Mouse (Mus musculus): ENCODE measurements at regions not wholly inside any gene's neighbourhood (a gene's known extent, or its start where the extent isn't known, plus 50 kb on each side); places are given as distances from the start of the nearest gene placed in this dataset.
A peak's percentile ranks its signal among the peaks of the same experiment; 100 is the strongest.

DNA sequence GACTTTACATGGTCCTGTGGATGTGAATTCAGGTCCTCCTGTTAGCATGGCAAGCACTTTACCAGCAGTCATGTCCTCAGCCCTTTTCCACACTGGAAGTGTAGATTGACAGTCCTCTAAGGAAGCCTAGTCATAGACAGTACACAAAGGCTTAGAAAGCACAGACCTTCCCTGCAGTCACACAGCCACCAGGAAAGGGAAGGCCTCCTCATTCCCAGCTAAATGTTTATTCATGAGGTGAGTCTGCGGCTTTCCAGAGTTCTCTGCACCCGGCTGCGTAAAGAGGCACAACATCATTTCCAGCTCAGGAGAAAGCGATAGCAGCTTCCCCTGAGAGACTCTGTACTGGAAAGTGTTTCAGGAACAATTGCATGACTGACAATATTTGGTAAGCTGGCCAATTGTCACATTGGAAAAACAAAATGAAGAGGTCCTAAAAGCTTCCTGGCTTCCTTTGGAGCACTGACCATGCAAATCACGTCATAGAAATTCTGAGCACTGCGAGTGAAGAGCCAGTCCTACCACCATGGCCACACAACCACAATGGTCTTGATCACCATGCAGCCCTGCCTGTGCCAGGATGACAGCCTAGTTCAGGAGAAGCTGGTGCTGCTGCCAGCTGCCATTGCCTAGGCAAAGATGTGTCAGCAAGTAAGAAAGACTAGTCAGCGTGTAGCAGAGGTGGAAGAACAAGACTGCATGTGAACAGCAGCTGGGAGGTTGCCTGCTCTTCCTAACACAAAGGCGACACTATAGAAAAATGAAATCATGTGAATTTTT, 252.2 kb upstream of the Tbl1xr1 start:
- peak; percentile 4 for DNase-seq

DNA sequence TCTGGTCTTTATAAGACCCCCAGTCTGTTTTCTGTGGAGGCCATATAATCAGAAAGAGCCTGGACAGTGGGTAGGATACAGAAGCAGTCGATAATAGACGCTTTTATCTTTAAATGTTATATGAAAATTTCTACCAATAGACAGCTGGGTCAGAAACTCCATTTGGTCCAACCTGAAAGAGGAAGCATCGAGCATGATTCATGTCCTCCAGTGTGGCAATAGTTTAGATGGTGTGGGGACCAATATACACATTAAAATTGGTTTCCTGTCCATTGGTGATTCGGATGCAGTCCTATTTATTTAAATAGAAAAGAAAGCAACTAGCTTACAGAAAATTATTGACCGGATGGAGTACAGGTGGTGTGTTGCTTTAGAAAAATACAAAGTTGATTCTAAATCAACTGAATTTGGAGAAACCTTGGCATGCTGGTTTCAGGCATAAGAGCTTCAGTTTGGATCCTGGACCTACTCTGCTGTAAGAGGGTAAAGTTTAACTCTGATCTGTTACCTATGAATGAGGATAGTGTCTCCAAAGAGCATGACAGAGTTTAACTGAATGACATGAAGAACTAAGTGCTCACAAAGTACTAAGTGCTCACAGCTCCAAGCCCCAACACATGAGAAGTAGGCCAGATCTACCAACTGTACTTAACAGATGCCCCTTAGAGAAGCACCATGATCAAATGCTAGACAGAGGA, 251.4 kb upstream of the Tbl1xr1 start:
- DNase-seq = no peak

DNA sequence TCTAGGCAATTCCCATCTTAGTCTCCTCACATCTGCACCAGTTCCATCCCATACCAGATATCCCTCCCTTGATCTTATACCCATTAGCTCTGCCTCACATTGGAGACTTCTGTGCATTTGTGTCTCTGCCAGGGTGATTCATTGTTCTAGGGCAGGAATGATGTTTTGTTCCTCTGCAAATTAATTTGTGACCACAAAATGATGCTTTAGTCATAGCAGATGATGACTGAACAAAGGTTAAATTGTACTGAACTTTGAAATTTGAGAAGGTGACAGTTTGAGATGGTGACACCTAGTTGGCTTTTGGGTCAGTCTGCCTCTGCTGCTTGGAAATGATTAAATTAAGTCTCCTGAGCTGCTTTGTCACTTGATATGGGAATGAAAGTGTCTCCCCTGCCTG, 248.8 kb upstream of the Tbl1xr1 start:
- no peak for DNase-seq

DNA sequence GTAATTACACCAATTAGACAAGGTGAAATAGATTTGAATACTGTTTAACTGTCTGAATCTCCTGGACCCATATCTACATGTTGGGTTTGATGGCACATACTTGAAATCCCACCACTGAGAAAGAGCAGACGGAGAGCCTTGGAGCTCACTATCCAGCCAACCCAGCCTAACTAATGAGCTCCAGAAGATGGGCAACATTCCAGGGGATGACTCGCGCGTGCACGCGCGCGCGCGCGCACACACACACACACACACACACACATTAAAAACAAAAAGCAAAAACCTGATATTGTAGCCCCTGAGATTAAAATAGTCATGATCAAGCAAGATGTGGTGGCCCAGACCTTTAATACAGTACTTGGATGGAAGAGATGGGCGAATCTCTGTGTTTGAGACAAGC, 243.3 kb upstream of the Tbl1xr1 start:
- DNase-seq = no peak

DNA sequence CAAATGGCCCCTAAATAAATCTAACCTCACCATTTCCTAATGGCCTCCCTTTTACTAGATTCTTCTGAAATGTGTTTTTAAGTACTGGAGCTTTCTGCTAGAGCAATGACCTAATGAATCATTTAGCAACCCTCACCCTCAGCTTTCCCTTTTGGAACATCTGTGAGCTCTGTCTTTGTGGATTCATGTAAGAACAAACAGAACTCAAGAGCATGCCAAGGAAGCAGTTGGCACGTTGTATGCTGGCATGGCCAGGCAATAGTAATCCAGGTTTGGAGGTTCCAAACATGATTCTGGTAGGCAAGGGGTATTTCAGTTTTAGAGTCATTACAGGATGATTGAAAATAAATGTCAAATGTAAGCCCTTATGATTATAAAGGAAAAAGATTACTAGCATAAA, 240.9 kb upstream of the Tbl1xr1 start:
- DNase-seq = no peak

DNA sequence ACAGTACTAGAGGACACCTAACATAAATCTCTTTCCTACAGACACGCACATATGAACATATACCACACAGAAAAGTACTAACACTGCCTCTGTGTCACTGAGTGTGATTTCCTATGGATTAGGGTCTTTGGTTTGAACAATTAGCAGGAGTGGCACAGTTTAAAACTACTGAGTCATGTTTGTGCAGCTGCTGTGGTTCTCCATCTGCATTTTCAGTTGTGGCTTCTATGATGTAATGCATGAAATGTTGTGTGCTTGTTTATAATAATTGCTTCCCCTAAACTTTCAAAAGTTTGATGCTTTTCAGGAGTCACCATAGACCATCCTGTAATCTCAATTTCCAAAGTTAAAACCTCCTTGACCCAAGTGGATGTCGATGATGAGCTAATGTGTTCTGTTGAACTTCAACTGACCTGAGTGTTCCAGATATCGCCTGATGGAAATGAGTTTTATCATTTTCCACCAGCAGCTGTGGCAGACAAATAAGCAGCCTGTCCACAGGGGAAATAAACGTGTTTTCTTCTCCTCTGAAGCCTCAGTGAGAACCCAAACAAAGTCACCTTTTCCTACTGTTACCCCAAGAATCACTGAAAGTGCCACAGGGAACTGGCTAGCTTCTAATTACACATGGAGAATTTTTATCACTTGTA, 239.0 kb upstream of the Tbl1xr1 start:
- DNase-seq = no peak

DNA sequence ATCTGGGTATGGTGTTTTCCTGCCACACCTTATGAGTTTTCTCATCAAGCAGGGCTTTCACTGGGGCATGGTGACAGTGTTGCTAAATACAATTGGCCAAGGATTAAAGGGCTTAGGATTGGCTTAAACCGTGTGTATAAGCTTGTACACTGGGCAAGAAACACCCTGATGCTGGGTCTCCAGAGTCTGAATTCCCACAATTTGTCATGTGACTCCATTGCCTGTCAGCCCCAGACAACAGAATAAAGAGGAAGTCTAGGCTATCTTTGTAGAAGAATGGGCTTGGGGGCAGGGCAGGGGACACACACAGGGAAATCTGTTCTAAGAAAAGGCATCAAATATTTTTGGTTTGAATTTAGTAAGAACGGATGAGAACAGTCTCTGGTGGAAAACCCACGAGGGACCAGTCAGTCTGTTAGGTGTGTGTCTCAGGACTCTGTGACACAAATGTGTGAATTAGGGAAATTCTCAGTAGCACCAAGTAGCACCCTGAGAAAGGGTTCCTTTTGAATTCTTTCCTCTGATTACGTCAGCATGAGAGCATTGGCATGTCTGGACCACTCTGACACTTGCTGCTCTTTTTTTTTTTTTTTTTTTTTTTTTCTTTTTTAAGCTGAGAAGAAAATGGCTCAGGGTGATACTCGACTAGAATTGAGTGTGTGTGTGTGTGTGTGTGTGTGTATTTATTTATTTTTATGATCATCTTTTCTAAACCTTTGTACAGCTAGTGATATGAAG, 235.5 kb upstream of the Tbl1xr1 start:
- DNase-seq = no peak

DNA sequence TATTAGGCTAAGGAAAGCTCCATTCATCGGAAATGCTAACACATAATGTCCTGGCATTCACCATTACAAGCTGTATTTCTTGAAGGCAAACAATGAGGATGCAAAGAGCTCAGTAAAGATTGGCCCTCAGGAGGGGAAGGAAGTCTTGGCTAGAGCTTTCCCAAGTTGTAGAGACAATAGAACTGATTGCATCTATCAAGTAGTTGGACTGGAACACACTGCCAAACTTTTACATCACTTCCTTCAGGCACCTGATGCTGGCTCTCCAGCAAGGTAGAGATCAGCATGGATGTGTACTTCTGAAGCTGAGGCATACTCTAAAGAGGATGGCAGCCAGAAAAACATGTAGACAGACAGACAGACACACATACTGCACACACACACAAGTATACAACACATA, 234.9 kb upstream of the Tbl1xr1 start:
- DNase-seq = no peak

DNA sequence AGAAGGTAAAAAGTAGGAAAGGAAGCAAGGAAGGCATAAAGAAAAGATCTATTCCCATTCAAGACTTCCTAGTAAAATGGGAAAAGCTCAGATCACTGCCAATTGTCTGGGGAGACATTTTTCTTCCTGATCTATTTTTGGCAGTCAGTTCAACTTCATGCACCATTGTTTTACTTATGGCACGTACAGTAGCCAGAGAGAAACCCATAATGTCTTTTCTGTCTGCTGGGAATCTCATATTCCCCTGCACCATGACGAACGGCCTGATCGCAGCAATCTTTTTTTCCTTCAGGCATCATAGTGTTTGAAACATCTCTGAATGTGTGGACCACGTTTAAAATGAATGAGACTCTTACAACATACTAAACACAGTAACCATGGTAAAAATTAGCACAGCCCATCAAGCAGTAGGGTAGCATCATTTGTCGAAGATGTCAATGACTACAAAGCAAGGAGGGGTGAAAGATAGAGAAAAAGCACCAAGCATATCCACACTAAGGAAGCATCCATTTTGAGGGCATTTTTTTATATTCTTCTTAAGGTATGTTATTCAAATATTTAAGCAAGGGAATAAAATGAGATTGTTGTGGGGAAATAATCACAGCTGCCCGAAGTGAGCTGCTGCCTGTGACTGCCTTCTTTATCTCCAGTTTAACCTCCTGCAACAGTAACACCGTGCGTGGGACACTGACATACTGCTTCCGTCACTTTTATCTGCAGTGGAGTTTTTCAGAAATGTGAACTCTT, 233.7 kb upstream of the Tbl1xr1 start:
- DNase-seq = no peak

DNA sequence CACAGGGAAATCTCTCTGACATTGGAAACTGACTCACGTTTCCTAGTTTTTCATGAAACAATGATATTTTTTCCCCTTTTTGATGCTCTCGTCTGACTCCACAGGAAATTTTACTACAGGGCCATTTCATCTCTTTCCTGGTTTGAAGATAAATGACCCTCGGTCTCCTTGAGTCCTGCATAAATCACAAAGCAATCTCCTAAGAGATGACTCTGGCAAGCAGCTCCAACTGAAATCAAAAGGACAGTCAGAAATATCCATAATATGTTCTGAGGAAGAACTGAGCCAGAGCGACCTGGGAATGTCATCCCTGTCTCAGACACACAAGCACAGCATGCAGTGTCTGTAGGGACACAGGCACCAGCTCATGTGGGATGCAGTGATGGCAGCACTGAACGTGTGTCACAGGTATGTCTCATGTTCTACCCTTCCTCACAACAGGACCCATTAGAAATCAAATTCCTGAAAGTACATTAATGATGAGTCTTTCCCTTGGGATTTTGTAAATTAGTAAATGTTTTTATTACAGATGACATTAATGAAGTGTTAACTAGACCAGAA, 233.1 kb upstream of the Tbl1xr1 start:
- DNase-seq = no peak

DNA sequence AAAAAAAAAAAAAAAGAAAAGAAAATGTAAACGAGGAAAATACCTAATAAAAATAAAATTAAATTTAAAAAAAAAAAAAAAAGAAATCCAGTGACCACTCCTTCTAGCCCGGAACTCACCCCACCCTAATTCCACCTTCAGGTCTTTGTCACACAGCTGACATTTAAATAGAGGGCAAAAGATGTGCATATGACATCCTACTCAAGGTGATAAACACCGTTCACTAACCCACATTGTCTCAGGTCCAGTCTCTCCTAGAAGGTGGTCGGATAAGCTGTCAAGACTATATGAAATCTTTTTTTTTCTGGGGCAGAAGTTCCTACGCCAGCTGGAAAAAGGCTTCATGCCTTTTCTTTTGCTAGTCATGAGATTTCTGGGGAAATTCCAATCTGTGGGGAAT, 226.6 kb upstream of the Tbl1xr1 start:
- no peak for DNase-seq

DNA sequence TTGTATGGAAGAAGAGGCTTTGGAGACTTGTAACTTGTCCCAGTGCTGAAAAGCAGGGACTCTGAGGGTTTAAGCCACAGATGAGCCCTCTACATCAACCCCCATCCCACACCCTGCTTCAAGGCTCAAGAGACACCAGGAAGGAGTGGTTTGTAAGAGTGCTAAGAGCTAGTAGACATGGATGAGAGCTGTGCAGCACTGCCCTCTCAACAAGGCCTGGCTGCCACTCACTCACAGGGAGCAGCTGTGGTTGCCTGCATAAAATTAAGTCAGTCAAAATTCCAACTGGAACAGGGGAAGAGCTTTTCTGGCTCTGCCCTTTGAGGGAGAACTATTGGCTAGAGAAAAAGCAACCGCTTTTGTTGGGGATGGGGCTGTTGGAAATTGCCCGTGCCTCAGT, 225.5 kb upstream of the Tbl1xr1 start:
- no peak for DNase-seq

DNA sequence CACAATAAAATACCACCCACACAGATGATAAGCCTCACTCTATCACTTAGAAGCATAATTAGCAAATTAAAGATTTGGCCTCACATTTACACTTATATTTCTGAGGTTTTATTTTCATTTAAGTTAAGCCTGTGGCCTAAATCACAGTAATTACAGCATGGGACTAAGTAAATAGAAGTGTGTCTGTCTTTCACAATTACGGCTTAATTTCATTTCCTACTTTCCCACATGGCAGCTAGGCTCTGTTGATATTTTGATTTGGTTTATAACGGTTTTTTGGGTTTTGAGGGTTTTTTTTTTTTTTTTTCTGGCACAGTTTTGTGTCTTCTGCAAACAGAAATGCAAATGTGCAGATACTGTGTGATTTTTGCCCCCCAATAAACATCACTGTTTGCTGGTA, 222.1 kb upstream of the Tbl1xr1 start:
- DNase-seq = no peak

DNA sequence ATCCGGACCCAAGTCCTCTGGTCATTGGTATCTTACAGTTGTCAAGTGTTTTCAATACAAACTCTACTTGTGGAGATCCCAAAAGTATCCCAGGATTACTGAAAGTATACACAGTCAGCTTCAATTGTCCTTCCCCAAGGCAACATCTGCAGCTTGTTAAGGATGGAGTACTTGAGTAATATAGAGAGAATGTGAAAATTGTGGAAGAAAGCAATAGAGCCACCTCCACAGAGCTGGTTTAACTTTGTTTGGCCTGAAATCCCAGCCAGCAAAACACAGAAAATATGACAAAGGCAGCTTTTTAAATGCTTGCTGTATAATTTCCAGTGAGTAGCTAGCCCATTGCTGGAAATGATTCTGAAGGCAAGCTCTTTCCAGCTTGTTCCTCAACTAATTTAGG, 217.0 kb upstream of the Tbl1xr1 start:
- DNase-seq = no peak

DNA sequence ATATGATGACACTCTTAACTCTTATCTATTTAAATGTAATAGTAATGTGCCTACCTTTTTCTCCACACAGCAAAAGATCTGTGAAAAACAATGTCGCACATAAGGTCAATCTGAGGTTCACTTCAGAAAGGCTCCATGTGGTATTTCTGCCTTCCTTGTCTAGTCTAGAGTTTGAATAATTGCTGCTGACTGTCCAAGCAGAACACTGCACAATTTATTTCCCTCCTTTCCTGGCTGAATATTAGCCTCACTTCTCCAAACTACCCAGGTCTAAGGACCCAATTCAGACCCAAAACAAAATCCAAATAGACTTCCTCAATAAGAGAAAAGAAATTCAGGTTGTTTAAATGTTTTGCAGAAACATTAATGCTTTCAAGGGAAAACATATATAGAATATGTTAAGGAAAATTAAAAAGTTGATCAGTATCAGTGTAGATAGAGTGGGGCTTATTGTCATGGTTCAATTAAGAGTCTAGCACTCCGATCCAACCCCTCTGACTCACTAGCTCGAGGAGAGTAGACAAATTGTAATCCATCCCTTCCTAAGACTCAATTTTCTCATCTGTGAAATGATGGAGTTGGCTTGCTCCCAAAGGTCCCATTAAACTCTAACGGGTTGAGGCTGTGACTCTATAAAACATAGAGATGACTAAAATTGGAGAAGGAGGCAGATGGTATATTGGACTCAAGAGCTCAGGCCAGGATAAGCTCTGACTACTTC, 215.4 kb upstream of the Tbl1xr1 start:
- no peak for DNase-seq

DNA sequence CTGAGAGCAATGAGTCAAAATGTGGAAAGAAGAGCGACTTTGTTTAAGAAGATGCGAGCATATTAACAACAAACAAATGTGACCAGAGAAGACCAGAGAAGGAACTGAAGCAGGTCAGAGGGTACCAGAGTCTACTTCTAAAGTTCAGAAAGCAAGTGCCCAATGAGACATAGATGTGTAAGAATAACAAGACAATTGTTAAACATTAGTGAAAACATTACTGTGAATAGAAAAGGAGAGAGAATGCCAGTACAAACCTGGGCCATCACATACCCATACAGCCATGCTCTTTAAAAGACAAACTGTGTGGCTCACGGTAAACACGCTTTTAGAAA, 214.8 kb upstream of the Tbl1xr1 start:
- DNase-seq = no peak

DNA sequence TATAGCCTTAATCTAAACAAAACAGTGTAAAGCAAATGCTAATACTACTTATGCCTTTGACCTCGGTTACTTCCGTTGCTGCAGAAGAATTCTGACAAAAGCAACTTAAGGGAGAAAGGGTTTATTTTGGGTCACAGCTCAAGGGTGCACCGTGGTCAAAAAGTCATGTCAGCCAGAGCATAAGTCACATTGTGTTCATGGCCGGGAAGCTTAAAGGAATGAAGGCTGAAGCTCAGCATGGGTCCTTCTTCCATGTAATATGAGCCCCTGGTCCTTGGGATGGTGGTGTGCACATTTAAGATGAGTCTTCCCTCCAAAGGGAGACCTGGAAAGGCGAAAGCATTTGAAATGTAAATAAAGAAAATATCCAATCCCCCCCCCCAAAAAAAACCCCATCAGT, 212.1 kb upstream of the Tbl1xr1 start:
- no peak for DNase-seq

DNA sequence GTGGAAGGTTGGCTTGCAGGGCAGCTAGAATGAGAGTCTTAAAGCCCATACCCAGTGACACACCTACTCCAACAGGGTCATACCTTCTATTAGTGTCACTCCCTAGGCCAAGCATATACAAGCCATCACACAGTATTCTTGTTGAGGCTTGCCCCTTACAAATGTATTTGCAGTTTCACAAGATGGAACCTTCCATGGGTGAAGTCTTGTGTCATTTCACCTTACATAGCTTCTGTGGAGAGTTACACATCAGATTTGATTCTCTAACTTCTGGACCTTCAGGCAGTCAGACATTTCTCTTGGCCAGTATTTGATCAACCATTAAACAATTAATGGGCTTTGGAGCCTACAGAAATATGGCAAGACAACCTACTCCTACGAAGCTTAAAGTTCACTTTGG, 210.6 kb upstream of the Tbl1xr1 start:
- DNase-seq = no peak

DNA sequence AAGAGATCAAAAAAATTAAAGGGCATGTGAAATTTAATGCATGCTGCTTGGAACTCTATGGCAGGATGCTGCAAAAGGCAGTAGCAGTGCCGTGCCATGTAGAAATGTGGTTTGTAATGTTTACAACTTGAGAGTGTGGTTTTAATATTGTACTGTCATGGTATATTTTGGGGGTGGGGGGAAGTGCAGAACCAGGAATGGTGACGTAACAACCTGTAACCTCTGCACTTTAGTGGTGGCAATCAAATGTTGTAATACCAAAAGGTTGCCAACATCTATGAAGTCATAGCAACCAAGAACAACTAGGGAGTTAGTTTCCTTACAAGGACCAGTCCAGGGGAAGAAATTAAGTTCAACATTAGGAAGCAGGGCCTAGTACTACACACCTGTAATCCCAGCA, 198.1 kb upstream of the Tbl1xr1 start:
- no peak for DNase-seq

DNA sequence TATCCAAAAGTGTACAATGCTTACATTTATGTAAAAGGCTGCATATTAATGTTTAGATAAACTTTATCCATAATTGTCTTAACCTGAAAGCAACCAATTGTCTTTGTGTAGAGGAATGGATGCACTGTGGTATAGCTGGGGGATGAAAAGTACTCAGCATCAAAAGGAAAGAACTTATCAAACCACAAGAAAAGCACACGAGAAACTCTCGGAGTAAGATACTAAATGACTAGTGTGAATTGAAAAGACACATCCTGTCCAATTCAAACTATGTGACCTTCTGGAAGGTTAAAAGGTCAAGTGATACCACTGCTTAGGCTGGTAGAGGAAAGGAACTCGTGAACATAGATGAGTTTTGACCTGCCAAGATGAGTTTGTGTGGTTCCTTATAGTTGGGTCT, 192.2 kb upstream of the Tbl1xr1 start:
- DNase-seq = no peak

DNA sequence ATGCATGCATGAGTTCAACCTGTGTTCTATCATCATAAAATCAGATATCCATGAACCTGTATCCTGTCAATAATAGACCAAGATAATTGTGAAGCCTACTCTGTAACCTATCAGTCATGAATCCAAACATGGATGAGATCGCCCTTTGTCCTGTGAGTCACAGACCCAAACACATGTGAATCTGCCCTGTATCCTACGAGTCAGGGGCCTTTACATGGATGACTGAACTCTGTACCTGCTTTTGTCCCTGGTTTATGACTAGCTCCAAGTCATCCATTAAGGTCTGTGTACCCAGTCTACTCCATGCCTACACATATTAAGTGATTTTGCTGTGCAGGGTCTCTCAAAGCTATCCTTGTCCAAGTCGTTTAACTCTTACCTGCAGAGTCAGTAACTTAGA, 187.7 kb upstream of the Tbl1xr1 start:
- no peak for DNase-seq

Data from cerebellum, adult 9-11 months (tissue).